Mouse (Mus musculus) CH12.LX (cell line): ENCODE measurements around the gene Etl4. TPM values are rescaled to one million over a fixed set of nuclear protein-coding genes. Genes with fewer than 3 reads are reported as not detected.

Experiments used
- DNase-seq: peaks from one replicate; pipeline ENCODE4 v3.0.0-alpha.2; 2013; ENCODE audit errors: extremely low read depth
- H3K27ac ChIP-seq: 2 replicates; pipeline ENCODE4 v1.5.1; 2012; ENCODE audit warnings: low read depth, mild to moderate bottlenecking, control low read depth, moderate library complexity; ENCODE audit not compliant: insufficient read depth
- H3K27me3 ChIP-seq: replicated peaks from 2 replicates; pipeline ENCODE3; 2012; ENCODE audit warnings: inconsistent platforms
- H3K36me3 ChIP-seq, 2 experiments: replicated peaks in 1 of 2; 2 replicates each; pipeline versions ENCODE3 to v1.6.1; 2012; ENCODE audit warnings: inconsistent platforms in 1 of 2, low read length in 1 of 2, mild to moderate bottlenecking in 1 of 2, mixed read lengths in 1 of 2, moderate library complexity in 1 of 2; ENCODE audit not compliant: control insufficient read depth in 1 of 2, insufficient read depth in 1 of 2
- H3K4me1 ChIP-seq, 2 experiments: 2 replicates each; pipeline ENCODE4 v1.6.1; 2012; ENCODE audit warnings: inconsistent platforms in 1 of 2, moderate library complexity in 1 of 2; ENCODE audit not compliant: insufficient read depth in 2 of 2, control insufficient read depth in 1 of 2
- H3K4me2 ChIP-seq: 2 replicates; pipeline ENCODE4 v1.6.1; 2012; ENCODE audit warnings: low read depth, mild to moderate bottlenecking, control low read depth; ENCODE audit not compliant: poor library complexity, insufficient read depth, severe bottlenecking
- H3K4me3 ChIP-seq, 3 experiments: fragments of 150-350 bp in 1 of 3; sonication (generic) in 1 of 3; replicated peaks in 1 of 3; 2 replicates each; pipeline versions ENCODE3 to v1.5.1; 2011 to 2012; ENCODE audit warnings: low read depth in 2 of 3, low read length in 2 of 3, mild to moderate bottlenecking in 2 of 3, moderate library complexity in 2 of 3, control low read depth in 1 of 3, improper control_type of control experiment in 1 of 3, inconsistent platforms in 1 of 3, mixed read lengths in 1 of 3; ENCODE audit not compliant: poor library complexity in 1 of 3
- H3K79me2 ChIP-seq: replicated peaks from 2 replicates; pipeline ENCODE4 v1.6.1; 2012; ENCODE audit warnings: mild to moderate bottlenecking, moderate library complexity; ENCODE audit not compliant: control insufficient read depth, poor library complexity, insufficient read depth, severe bottlenecking; ENCODE audit errors: extremely low read depth
- H3K9ac ChIP-seq: 2 replicates; pipeline ENCODE4 v1.6.1; 2012; ENCODE audit warnings: low read depth, mild to moderate bottlenecking, control low read depth, moderate library complexity; ENCODE audit not compliant: insufficient read depth
- H3K9me3 ChIP-seq: replicated peaks from 2 replicates; pipeline ENCODE3; 2012; ENCODE audit warnings: low read length, inconsistent platforms, mixed read lengths
- CHD2 ChIP-seq: IDR thresholded peaks from 2 replicates; pipeline ENCODE4 v1.6.1; 2011; ENCODE audit warnings: low read length, improper control_type of control experiment
- ELF1 ChIP-seq: IDR thresholded peaks from 2 replicates; pipeline ENCODE4 v1.6.1; 2014; ENCODE audit warnings: low read depth, mild to moderate bottlenecking, inconsistent platforms, low read length, improper control_type of control experiment
- EP300 ChIP-seq: IDR thresholded peaks from 2 replicates; pipeline ENCODE4 v1.6.1; 2011; ENCODE audit warnings: low read length, improper control_type of control experiment
- ETS1 ChIP-seq: conservative IDR thresholded peaks from 2 replicates; pipeline ENCODE4 v1.6.1; 2012; ENCODE audit warnings: low read depth, mild to moderate bottlenecking, inconsistent platforms, low read length, improper control_type of control experiment, moderate library complexity
- HCFC1 ChIP-seq: IDR thresholded peaks from 2 replicates; pipeline ENCODE4 v1.6.1; 2012; ENCODE audit warnings: low read depth, mild to moderate bottlenecking, inconsistent platforms, low read length, improper control_type of control experiment
- IRF4 ChIP-seq: IDR thresholded peaks from 2 replicates; pipeline ENCODE4 v1.6.1; 2014; ENCODE audit warnings: low read depth, mild to moderate bottlenecking, inconsistent platforms, low read length, improper control_type of control experiment
- JUN ChIP-seq: IDR thresholded peaks from 2 replicates; pipeline ENCODE4 v1.6.1; 2011; ENCODE audit warnings: low read depth, mild to moderate bottlenecking, low read length, improper control_type of control experiment, moderate library complexity; ENCODE audit not compliant: insufficient read depth
- JUND ChIP-seq: conservative IDR thresholded peaks from 2 replicates; pipeline ENCODE4 v1.6.1; 2011; ENCODE audit warnings: low read depth, low read length, improper control_type of control experiment
- MAFK ChIP-seq: IDR thresholded peaks from 2 replicates; pipeline ENCODE4 v1.6.1; 2011; ENCODE audit warnings: low read length, improper control_type of control experiment; ENCODE audit not compliant: insufficient replicate concordance
- MAX ChIP-seq: IDR thresholded peaks from 2 replicates; pipeline ENCODE4 v1.6.1; 2011; ENCODE audit warnings: low read length, improper control_type of control experiment
- MEF2A ChIP-seq: IDR thresholded peaks from 2 replicates; pipeline ENCODE4 v1.6.1; 2014; ENCODE audit warnings: low read depth, mild to moderate bottlenecking, inconsistent platforms, low read length, improper control_type of control experiment, borderline replicate concordance
- MXI1 ChIP-seq: IDR thresholded peaks from 2 replicates; pipeline ENCODE4 v1.6.1; 2011; ENCODE audit warnings: mild to moderate bottlenecking, low read depth, low read length, improper control_type of control experiment
- MYC ChIP-seq: IDR thresholded peaks from 2 replicates; pipeline ENCODE4 v1.6.1; 2011; ENCODE audit warnings: low read depth, mild to moderate bottlenecking, improper control_type of control experiment, low read length
- SIN3A ChIP-seq: IDR thresholded peaks from 2 replicates; pipeline ENCODE4 v1.6.1; 2012; ENCODE audit warnings: low read length, improper control_type of control experiment, inconsistent platforms
- SMC3 ChIP-seq: IDR thresholded peaks from 2 replicates; pipeline ENCODE4 v1.6.1; 2011; ENCODE audit warnings: low read depth, low read length, improper control_type of control experiment
- TCF12 ChIP-seq: IDR thresholded peaks from 2 replicates; pipeline ENCODE4 v1.6.1; 2014; ENCODE audit warnings: low read depth, mild to moderate bottlenecking, inconsistent platforms, low read length, improper control_type of control experiment
- UBTF ChIP-seq: IDR thresholded peaks from 2 replicates; pipeline ENCODE4 v1.6.1; 2012; ENCODE audit warnings: low read depth, mild to moderate bottlenecking, inconsistent platforms, low read length, improper control_type of control experiment, moderate library complexity
- USF2 ChIP-seq: conservative IDR thresholded peaks from 2 replicates; pipeline ENCODE4 v1.6.1; 2011; ENCODE audit warnings: low read depth, low read length, improper control_type of control experiment
- ZC3H11A ChIP-seq: IDR thresholded peaks from 2 replicates; pipeline ENCODE4 v1.6.1; 2012; ENCODE audit warnings: low read depth, mild to moderate bottlenecking, inconsistent platforms, low read length, improper control_type of control experiment
- ZKSCAN1 ChIP-seq: IDR thresholded peaks from 2 replicates; pipeline ENCODE4 v1.6.1; 2012; ENCODE audit warnings: low read depth, inconsistent platforms, low read length, improper control_type of control experiment, borderline replicate concordance
- ZNF384 ChIP-seq: IDR thresholded peaks from 2 replicates; pipeline ENCODE4 v1.6.1; 2012; ENCODE audit warnings: low read depth, low read length, improper control_type of control experiment, inconsistent platforms
- dilution Hi-C: fragments of 300-500 bp; cut with MboI; formaldehyde crosslinking; loops from 2 replicates; pipeline ENCODE4 v1.14.3; 2020; ENCODE audit warnings: low sequenced_read_pairs; ENCODE audit not compliant: extremely low pct_unique_long_range_greater_than_20kb, extremely low pct_ligation_motif_present
- in situ Hi-C: fragments of 300-500 bp; cut with MboI; formaldehyde crosslinking; loops from 3 replicates; pipeline ENCODE4 v1.14.3; 2019; ENCODE audit warnings: low sequenced_read_pairs, low pct_ligation_motif_present, low pct_unique_long_range_greater_than_20kb, mixed read lengths
- polyA plus RNA-seq: library from polyadenylated mRNA; unstranded; fragments of >175 nt; gene quantifications from 2 replicates; pipeline ENCODE4 v1.2.1, GENCODE M21; 2012; ENCODE audit warnings: low read depth; ENCODE audit not compliant: insufficient read length
- total RNA-seq, 2 experiments: library from RNA; depleted of rRNA; stranded (reverse); fragments of 300-350 nt in 1 of 2; fragments of >200 nt in 1 of 2; gene quantifications; 2 replicates each; pipeline ENCODE4 v1.2.3; 2012 to 2014

Etl4 gene
- total and polyA plus RNA-seq, 3 experiments, result 7.2 to 18.6 (median 11.7) TPM

- Histone ChIP-seq H3K27me3 (no peaks in the 10 kb centered on the region), H3K36me3 (no peaks in the 10 kb centered on the region), H3K4me2 (no peak overlapping the region), H3K4me1 (peaks cover 8 to 44% of the 10 kb centered on the region in 2 experiments; a peak in 3 of 4 replicates), H3K4me3 (no peak overlapping the region), H3K27ac (no peak overlapping the region), H3K9me3 (peaks cover 6% of the 10 kb centered on the region), H3K79me2 (no peaks in the 10 kb centered on the region), H3K9ac (no peak overlapping the region)
- in situ Hi-C loops, result no loop called here
- dilution Hi-C loops, result no loop called here
- TF ChIP-seq SMC3, result no peak
- TF ChIP-seq ZKSCAN1, result no peak
- no peak for TF ChIP-seq ETS1
- no peak for TF ChIP-seq USF2
- TF ChIP-seq SIN3A, result no peak
- no peak for TF ChIP-seq IRF4
- TF ChIP-seq UBTF, result no peak
- TF ChIP-seq EP300, result no peak
- no peak for TF ChIP-seq MEF2A
- TF ChIP-seq JUN, result no peak
- no peak for TF ChIP-seq MAFK
- no peak for TF ChIP-seq MYC
- no peak for TF ChIP-seq ELF1
- no peak for TF ChIP-seq CHD2
- TF ChIP-seq HCFC1, result no peak
- TF ChIP-seq ZC3H11A, result no peak
- TF ChIP-seq MXI1, result no peak
- TF ChIP-seq MAX, result no peak
- no peak for DNase-seq
Measured at GRCm38 (mm10) chr2:20546496-20547348, 637.1 kb downstream of the Etl4 start.

DNA sequence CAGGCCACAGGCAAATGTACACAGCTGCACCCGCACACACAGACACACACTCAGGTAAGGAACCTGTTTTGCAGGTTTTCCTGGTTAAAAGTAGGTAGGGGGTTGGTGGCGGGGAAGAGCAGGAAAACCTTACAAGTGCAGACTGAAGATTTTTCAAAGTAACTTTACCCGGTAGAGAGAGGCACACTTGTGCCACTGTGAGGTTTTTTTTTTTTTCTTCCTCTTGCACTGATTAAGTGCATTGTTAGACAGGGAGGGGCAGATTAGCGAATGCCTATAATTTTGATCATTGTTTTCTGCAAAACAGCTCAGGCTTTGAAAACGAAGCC is 637.7 kb downstream of the Etl4 start:
- dilution Hi-C loops, result no loop called here
- no peak for DNase-seq
- no peak overlapping the region for H3K27ac ChIP-seq
- in situ Hi-C loops, result no loop called here
- H3K9me3 ChIP-seq, result peaks cover 6% of the 10 kb centered on the region
- peak overlapping the region; percentile 94 for H3K4me2 ChIP-seq
- H3K9ac ChIP-seq, result no peak overlapping the region
- no peak for TF ChIP-seq SIN3A
- no peak for TF ChIP-seq JUND
- TF ChIP-seq USF2, result no peak
- TF ChIP-seq ZNF384, result peak; percentile 67; the same call in 1 of the 2 replicates
- no peak for TF ChIP-seq TCF12
- no peaks in the 10 kb centered on the region for H3K27me3 ChIP-seq
- H3K36me3 ChIP-seq, result no peaks in the 10 kb centered on the region
- H3K79me2 ChIP-seq, result no peaks in the 10 kb centered on the region
- peaks cover 8 to 44% of the 10 kb centered on the region in 2 experiments; a peak in 3 of 4 replicates for H3K4me1 ChIP-seq
- H3K4me3 ChIP-seq, result no peak overlapping the region
